Mouse (Mus musculus) gastrocnemius, postnatal 36 days (tissue): ENCODE measurements around the gene Mettl27. TPM values are rescaled to one million over a fixed set of nuclear protein-coding genes. Genes with fewer than 3 reads are reported as not detected.

Source experiments
- DNase-seq, 2 experiments: peaks; one replicate each; pipeline ENCODE4 v3.0.0; 2022
- intact Hi-C: fragments of 180-260 bp; cut with DNase I; formaldehyde crosslinking; loops from one replicate; pipeline ENCODE4 v1.15.1; 2025
- total RNA-seq, 2 experiments: library from RNA; stranded (reverse); gene quantifications; 2 replicates each; pipeline ENCODE4 v1.2.3; 2021

Mettl27 gene
- total RNA-seq, 2 experiments from 2014 or later: 5.1 to 6.4 TPM

GRCm38 (mm10) chr5:134976577-134977250 lies 44.5 kb downstream of the Mettl27 start:
- no peak for DNase-seq
- intact Hi-C loops: no loop called here

DNA sequence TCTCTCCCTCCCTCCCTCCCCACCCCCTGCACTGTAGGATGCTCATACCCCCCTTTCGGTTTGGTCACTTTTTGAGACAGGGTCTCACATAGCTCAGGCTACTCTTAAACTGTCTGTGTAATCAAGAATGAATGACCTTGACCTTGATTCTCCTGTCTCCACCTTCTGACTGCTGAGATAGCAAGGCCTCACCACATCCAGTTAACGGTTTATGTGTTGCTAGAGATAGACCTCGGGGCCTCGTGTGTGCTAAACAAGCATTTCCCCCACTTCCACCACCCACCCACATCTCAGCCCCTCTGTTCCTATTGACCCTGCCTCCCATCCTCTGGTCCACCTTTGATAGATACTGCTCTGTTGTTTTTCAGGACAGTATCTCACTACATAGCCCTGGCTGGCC lies 45.7 kb downstream of the Mettl27 start:
- no peak for DNase-seq
- intact Hi-C loops: no loop called here

GRCm38 (mm10) chr5:134981149-134981548 lies 49.0 kb downstream of the Mettl27 start:
- no peak for DNase-seq
- intact Hi-C loops: no loop called here

- intact Hi-C loops: no loop called here
These were observed 50.9 kb downstream of the Mettl27 start for GRCm38 (mm10) chr5:134983111-134983510.

DNA sequence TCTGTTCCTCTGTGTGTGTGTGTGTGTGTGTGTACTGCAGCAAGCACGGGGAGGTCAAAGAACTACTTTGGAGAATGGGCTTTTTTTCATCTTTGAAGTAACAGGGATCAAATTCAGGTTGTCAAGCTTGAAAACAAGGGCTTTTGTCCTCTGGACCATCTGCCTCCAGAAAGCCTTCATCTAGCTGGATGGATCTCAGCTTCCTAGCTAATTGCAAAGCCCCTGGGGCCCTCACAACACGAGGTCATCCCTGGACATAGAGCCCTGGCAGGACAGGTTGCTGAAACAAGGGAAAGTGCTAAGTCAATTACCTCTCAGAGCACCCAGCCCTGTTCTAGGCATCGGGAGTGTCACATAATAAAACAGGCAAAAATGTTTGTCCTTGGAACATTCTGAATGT lies 51.6 kb downstream of the Mettl27 start:
- DNase-seq: no peak
- intact Hi-C loops: no loop called here

More at GRCm38 (mm10) chr5:134983111-134983510, 50.9 kb downstream of the Mettl27 start:
- no peak for DNase-seq

GRCm38 (mm10) chr5:134985633-134986297 lies 53.6 kb downstream of the Mettl27 start, which contains the start of gene Cldn3:
Cldn3 (plus strand) TSS chr5:134986214.
- intact Hi-C loops: no loop called here
- peak in 1 of 2 experiments; percentile 35 for DNase-seq

- no peak for DNase-seq
- intact Hi-C loops: no loop called here
These were observed 54.4 kb downstream of the Mettl27 start for GRCm38 (mm10) chr5:134986298-134987268.

DNA sequence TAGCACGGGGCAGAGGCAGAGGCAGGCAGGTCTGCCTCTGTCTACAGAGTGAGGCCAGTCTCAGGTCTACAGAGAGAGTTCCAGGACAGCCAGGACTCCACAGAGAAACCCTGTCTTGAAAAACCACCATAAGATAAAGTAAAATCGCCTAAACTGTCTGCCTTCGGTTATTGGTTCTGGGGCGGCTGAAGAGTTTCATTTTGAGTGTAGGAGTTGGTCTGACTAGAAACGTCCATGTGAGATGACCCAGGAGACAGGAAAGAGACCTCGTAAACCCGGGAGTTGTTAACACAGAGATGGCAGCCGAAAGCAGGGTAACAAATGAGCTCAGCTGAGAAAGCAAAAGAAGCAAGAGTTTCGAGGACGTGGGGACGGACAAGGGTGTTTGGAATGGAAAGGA lies 57.0 kb downstream of the Mettl27 start:
- DNase-seq: no peak
- intact Hi-C loops: no loop called here

DNA sequence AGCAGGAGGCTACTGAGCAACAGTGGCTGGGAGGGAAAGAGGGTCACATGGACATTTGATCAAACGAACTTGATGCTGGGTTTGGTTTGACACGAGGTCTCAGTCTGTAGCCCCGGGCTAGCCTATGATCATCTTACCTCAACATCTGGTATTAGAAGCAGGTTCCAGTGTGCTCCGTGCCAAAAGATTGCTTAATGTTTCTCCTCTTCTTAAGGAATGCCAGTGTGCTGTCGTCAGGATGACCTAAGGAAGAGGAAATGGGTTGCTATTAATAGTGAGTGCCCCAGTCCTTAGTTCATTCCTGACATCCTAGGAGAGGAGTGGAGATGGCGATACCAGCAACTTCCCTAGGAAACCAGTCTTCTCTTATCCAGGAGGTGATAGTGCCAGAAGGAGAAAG lies 57.6 kb downstream of the Mettl27 start:
- intact Hi-C loops: no loop called here

More for the DNA sequence above, 57.6 kb downstream of the Mettl27 start:
- DNase-seq: no peak

Other genes starting within 250 kb of the Mettl27 start
- 1 to 10 TPM; 2.0 to 2.2 TPM for gene Limk1, start 243.8 kb upstream of the Mettl27 start, total RNA-seq
- 10 to 100 TPM; 24.0 to 41.8 TPM for gene Eln, start 185.0 kb upstream of the Mettl27 start, total RNA-seq
- gene Tmem270, start 25.6 kb upstream of the Mettl27 start, total RNA-seq: not detected
- not detected for gene Cldn13, start 16.8 kb upstream of the Mettl27 start, total RNA-seq
- gene Cldn4, start 14.6 kb downstream of the Mettl27 start, total RNA-seq: not detected
- not detected for gene Cldn3, start 53.8 kb downstream of the Mettl27 start, total RNA-seq
- 10 to 100 TPM; 51.6 to 57.0 TPM for gene Abhd11, start 76.8 kb downstream of the Mettl27 start, total RNA-seq
- gene Stx1a, start 91.1 kb downstream of the Mettl27 start, total RNA-seq: under 1 TPM; 0.59 to 0.74 TPM
- gene Dnajc30, start 131.8 kb downstream of the Mettl27 start, total RNA-seq: 10 to 100 TPM; 25.4 to 27.3 TPM
- 10 to 100 TPM; 26.9 to 30.0 TPM for gene Bud23, start 132.6 kb downstream of the Mettl27 start, total RNA-seq
- under 1 TPM; 0.33 to 0.49 TPM for gene Vps37d, start 145.9 kb downstream of the Mettl27 start, total RNA-seq
- 10 to 100 TPM; 62.4 to 79.9 TPM for gene Mlxipl, start 157.5 kb downstream of the Mettl27 start, total RNA-seq
- gene Tbl2, start 217.3 kb downstream of the Mettl27 start, total RNA-seq: 1 to 10 TPM; 9.7 to 9.8 TPM
- gene Bcl7b, start 235.9 kb downstream of the Mettl27 start, total RNA-seq: 10 to 100 TPM; 23.6 to 26.9 TPM